Mouse (Mus musculus): ENCODE data around the gene Baiap2l1. TPM values are rescaled to one million over a fixed set of nuclear protein-coding genes. Genes with fewer than 3 reads are reported as not detected.

The Baiap2l1 gene
- polyA plus RNA-seq, 1 experiment from 2014 or later: 5.1 TPM

DNA sequence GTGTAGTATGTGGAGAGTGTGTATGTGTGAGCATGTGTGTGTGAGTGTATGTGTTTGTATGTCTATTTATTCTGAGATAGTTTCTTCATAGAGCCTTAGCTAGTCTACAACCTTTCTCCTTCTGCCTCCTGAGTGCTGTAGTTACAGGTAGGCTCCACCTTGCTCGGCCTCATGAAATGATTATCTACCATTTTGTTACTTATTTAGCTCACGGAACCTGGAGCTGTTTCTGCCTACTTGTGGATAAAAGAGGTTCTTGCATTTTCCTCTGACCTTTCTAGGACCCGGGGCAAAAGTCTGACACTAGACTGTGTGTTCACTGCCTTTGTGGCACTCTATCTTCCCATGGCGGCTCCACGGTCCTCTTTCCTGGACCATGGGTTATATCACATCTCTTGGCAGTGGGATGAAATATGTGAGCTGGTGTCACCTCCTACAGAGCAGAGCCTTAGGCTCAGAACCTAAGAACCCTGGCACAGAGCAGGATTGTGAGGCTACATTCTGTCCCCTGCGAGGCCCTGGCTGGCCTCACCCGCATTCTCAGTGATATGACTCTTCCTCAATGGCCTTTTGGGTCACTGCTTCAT lies 113.9 kb downstream of the Baiap2l1 start, which contains the start of gene Bri3:
Gene Bri3 (plus strand): TSS at position 537 of the 587 bp plus-strand sequence.
- no peak within 1 kb of the TSS for H3K4me2 ChIP-seq (replicated peaks)
- no peak within 1 kb of the TSS for H3K4me3 ChIP-seq
- no peaks in the 10 kb centered on the region for H3K9me3 ChIP-seq
- no peaks in the 10 kb centered on the region for H3K27me3 ChIP-seq
- 86% methylated on average over 7 of the region's 7 CpGs for WGBS
- H3K27ac ChIP-seq: no peak within 1 kb of the TSS
- no peak within 1 kb of the TSS for H3K9ac ChIP-seq
- ATAC-seq (ENCODE audit: insufficient number of reproducible peaks, insufficient read depth, low FRiP score, low TSS enrichment): no peak
- H3K4me1 ChIP-seq: no peaks in the 10 kb centered on the region
- H3K36me3 ChIP-seq: no peaks in the 10 kb centered on the region

DNA sequence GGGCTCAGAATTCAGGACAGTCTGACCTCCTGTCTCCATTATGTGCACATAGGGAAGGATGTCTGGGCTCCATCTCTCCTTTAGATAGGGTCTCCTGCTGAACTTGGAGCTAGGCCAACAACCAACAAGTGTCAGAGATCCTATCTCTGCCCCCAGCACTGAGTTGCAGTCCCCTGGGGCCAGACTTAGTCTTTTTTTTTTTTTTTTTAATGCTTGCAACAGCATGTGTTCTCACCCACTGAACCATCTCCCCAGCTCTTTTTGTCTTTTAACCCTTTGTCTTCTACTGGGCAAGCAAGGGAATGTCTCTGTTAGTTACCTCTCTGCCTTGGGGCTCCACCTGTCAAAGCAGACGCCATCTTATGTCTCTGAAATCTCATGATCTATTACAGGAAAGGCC lies 118.9 kb downstream of the Baiap2l1 start:
- no peaks in the 10 kb centered on the region for H3K4me1 ChIP-seq
- no peak for ATAC-seq (ENCODE audit: insufficient number of reproducible peaks, insufficient read depth, low FRiP score, low TSS enrichment)
- no peak overlapping the region for H3K9ac ChIP-seq
- 53% methylated on average over 1 of the region's 1 CpGs for WGBS
- H3K9me3 ChIP-seq: no peaks in the 10 kb centered on the region
- no peak overlapping the region for H3K4me2 ChIP-seq (replicated peaks)
- H3K27ac ChIP-seq: no peak overlapping the region
- no peaks in the 10 kb centered on the region for H3K27me3 ChIP-seq
- no peak overlapping the region for H3K4me3 ChIP-seq
- H3K36me3 ChIP-seq: no peaks in the 10 kb centered on the region

DNA sequence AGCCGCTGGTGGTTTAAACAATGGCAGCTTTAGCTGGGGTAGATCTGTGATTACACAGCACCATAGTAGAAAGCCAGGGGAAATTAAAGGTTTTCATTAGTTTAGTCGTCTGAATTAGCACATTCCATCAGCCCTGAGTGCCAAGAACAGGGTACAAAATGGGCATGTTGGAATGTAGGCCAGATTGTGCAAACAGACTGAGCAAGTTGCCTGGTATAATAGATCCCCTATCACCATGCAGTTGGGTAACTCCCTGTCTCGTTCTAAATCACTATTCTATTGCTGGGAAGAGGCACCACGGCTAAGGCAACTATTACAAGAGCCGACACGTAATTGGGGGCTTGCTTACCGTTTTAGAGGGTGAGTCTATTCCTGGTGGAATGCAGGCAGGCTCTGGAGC lies 123.2 kb downstream of the Baiap2l1 start:
- no peaks in the 10 kb centered on the region for H3K4me1 ChIP-seq
- no peak for ATAC-seq (ENCODE audit: insufficient number of reproducible peaks, insufficient read depth, low FRiP score, low TSS enrichment)
- H3K36me3 ChIP-seq: no peaks in the 10 kb centered on the region
- WGBS: 82% methylated on average over 7 of the region's 7 CpGs
- H3K4me3 ChIP-seq: no peak overlapping the region
- no peak overlapping the region for H3K9ac ChIP-seq
- no peaks in the 10 kb centered on the region for H3K27me3 ChIP-seq
- no peak overlapping the region for H3K27ac ChIP-seq
- no peak overlapping the region for H3K4me2 ChIP-seq (replicated peaks)
- H3K9me3 ChIP-seq: no peaks in the 10 kb centered on the region

DNA sequence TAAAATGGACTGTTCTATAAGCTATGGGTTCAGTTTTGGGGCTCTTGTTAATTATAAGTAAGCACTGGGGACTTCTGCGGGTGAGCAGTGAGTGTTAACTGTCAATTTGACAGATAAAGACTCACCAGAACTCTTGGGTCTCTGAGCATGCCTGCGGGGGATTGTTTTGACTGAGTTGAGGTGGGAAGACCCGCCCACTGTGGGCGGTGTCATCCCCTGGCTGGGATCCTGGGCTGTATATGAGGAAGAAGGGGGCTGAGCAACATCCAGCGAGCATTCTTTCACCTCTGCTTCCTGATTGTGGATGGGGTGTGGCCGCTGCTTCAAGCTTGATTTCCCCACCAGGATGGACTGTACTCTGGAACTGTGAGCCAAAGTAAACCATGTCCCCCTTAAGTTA lies 123.7 kb downstream of the Baiap2l1 start:
- no peaks in the 10 kb centered on the region for H3K4me1 ChIP-seq
- ATAC-seq (ENCODE audit: insufficient number of reproducible peaks, insufficient read depth, low FRiP score, low TSS enrichment): no peak
- H3K36me3 ChIP-seq: no peaks in the 10 kb centered on the region
- no peak overlapping the region for H3K9ac ChIP-seq
- 73% methylated on average over 6 of the region's 6 CpGs for WGBS
- no peak overlapping the region for H3K4me3 ChIP-seq
- H3K27ac ChIP-seq: no peak overlapping the region
- H3K4me2 ChIP-seq (replicated peaks): no peak overlapping the region
- no peaks in the 10 kb centered on the region for H3K27me3 ChIP-seq
- no peaks in the 10 kb centered on the region for H3K9me3 ChIP-seq

DNA sequence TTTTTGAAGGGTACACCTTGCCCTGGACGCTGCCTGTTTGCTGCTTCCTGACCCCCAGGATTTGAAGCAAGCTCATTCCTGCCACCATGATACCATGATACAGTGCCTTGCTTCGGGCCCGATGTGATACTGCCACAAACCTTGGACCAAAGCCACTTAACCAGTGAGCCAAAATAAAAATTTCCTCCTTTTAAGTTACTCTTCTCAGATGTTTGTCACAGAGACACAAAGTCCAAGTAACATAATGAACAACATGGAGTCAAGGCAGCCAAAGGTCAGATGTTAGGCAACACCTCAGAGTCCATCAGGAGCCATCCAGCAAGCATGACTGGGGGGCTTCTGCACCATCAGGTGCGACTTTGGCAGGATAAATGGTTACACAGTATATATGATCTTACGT lies 125.4 kb downstream of the Baiap2l1 start:
- Histone ChIP-seq H3K4me2 (replicated peaks) (no peak overlapping the region), H3K27ac (no peak overlapping the region), H3K36me3 (no peaks in the 10 kb centered on the region), H3K4me3 (no peak overlapping the region), H3K9ac (no peak overlapping the region), H3K4me1 (no peaks in the 10 kb centered on the region), H3K9me3 (no peaks in the 10 kb centered on the region), H3K27me3 (no peaks in the 10 kb centered on the region)
- WGBS: 86% methylated on average over 5 of the region's 5 CpGs
- no peak for ATAC-seq (ENCODE audit: insufficient number of reproducible peaks, insufficient read depth, low FRiP score, low TSS enrichment)

DNA sequence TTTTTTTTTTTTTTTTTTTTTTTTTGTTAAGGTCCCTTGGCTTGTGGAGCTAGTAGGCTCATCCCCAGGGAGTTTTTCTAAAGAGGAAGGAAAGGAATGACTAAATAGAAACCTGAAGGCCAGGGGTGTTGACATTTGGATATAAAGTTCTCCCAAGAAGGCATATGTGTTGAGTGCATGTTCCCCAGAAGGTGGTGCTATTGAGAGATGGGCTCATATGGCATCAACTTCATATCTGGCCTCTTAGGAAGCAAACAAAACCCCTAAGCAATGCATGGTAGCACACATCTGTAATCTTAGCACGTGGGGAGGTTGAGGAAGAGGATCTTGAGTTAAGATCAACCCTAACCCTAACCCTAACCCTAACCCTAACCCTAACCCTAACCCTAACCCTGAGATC lies 126.5 kb downstream of the Baiap2l1 start:
- Histone ChIP-seq H3K27ac (no peak overlapping the region), H3K4me2 (replicated peaks) (no peak overlapping the region), H3K27me3 (no peaks in the 10 kb centered on the region), H3K4me3 (no peak overlapping the region), H3K9me3 (no peaks in the 10 kb centered on the region), H3K4me1 (no peaks in the 10 kb centered on the region), H3K9ac (no peak overlapping the region), H3K36me3 (no peaks in the 10 kb centered on the region)
- no peak for ATAC-seq (ENCODE audit: insufficient number of reproducible peaks, insufficient read depth, low FRiP score, low TSS enrichment)
- 77% methylated on average over 1 of the region's 1 CpGs for WGBS

DNA sequence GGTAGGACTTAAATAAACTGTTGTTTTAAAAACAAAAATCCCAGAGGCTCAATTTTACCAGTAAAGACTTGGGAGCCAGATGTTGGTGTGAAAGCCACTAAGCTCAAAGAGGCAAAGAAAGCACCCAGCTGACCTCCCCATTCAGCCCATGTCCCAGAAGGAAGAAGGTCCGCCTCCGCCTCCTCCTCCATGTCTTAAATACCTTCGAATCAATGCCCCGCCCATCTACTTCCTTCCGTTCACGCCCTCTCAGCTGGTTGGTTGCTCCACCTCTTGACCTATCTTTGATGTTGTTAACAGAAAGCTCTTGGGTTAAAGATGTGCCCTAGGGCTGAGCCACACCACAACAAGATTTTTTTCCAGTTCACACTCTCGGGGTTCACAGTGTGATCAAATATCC lies 127.7 kb downstream of the Baiap2l1 start:
- Histone ChIP-seq H3K36me3 (no peaks in the 10 kb centered on the region), H3K4me3 (no peak overlapping the region), H3K9me3 (no peaks in the 10 kb centered on the region), H3K4me2 (replicated peaks) (no peak overlapping the region), H3K27me3 (no peaks in the 10 kb centered on the region), H3K4me1 (no peaks in the 10 kb centered on the region), H3K9ac (no peak overlapping the region), H3K27ac (no peak overlapping the region)
- 86% methylated on average over 7 of the region's 7 CpGs for WGBS
- ATAC-seq (ENCODE audit: insufficient number of reproducible peaks, insufficient read depth, low FRiP score, low TSS enrichment): no peak

DNA sequence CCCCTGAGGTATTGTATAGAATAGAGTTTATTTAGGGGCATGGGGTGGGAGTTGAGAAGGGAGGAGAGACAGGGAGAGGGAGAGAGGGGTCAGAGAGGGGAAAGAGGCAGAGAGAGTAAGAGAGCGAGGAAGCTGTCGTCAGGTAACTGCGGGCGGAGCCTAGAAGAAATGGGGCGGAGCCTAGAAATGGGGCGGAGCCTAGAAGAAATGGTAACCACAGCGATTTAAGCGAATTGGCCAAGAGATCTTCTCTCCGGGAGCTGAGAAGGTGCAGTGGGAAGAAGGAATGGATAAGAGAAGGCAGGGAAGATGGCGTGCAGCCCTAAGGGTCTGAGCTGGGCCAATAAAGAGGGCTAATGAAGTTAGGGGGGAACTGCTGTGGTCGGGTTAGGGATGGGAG lies 131.7 kb downstream of the Baiap2l1 start:
- no peak overlapping the region for H3K9ac ChIP-seq
- H3K27ac ChIP-seq: no peak overlapping the region
- no peaks in the 10 kb centered on the region for H3K27me3 ChIP-seq
- peaks cover 15% of the 10 kb centered on the region for H3K4me1 ChIP-seq
- 29% methylated on average over 11 of the region's 11 CpGs for WGBS
- no peak overlapping the region for H3K4me3 ChIP-seq
- H3K4me2 ChIP-seq (replicated peaks): no peak overlapping the region
- no peaks in the 10 kb centered on the region for H3K36me3 ChIP-seq
- ATAC-seq (ENCODE audit: insufficient number of reproducible peaks, insufficient read depth, low FRiP score, low TSS enrichment): no peak
- no peaks in the 10 kb centered on the region for H3K9me3 ChIP-seq

DNA sequence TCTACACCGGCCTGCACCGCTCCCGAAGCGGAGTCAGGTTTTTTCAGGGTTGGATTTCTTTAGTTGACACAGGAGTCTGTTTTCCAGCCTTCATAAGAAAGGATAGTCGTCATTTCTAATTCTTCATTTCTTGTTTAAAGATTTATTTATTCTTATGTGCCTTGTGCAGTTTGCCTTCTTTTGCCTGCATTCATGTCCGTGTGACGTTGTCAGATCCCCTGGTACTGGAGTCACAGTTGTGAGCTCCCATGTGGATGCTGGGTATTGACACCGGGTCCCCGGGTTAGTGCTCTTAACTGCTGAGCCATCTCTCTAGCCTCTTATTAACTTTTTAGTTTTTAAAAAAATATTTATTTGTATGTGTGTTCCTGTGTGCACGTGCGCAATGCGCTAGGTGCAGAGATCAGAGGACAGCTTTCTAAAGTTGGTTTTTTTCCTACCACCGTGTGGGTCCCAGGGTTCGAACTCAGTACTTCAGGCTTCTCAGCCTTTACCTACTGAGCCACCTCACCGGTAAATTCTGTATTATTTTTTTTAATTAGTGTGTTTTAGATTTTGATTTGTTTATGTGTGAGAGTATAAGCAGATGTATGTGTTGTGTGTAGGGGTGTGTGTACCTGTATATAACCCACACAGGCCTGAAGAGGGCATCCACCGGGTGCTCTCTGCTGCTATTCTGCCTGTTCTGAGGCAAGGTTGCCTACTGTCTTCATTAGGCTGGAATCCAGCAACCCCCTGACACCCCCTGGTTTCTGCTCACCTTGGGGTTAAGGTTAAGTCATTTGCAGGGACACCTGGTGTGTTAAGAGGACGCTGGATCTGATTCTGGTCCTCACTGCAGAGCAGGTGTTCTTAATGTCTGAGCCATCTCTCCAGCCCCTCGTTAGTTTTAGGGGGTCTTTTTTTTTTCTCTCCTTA lies 133.8 kb downstream of the Baiap2l1 start:
- Histone ChIP-seq H3K4me3 (peak overlapping the region; percentile 68), H3K9ac (peak overlapping the region; percentile 58), H3K4me2 (replicated peaks) (peak overlapping the region; percentile 86), H3K36me3 (no peaks in the 10 kb centered on the region), H3K4me1 (peaks cover 15% of the 10 kb centered on the region), H3K27me3 (no peaks in the 10 kb centered on the region), H3K9me3 (no peaks in the 10 kb centered on the region), H3K27ac (no peak overlapping the region; the same call in 1 of the 2 replicates)
- 23% methylated on average over 18 of the region's 18 CpGs for WGBS
- no peak for ATAC-seq (ENCODE audit: insufficient number of reproducible peaks, insufficient read depth, low FRiP score, low TSS enrichment)

DNA sequence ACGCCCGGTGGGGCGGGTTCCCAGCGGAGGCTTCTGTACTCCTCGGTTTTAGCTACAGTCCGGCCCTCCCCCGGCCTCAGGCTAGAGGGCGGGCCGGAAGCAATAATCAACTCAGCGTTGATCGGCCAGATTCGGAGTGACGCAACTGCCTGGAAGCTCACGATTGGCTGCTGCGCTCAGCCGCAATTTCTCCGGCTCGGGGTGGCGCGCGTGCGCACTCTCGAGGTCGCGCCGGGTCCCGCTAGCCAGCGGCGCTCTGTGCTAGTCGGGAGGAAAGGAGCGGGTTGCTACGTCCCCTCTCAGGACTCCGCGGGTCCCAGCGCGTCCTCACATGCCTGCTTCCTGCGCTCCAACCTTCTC lies 134.4 kb downstream of the Baiap2l1 start, which contains the start of gene Tecpr1:
Gene Tecpr1 (minus strand): TSS at position 113 of the 360 bp plus-strand sequence.
- Histone ChIP-seq H3K9me3 (no peaks in the 10 kb centered on the region), H3K4me2 (replicated peaks) (peak within 1 kb of the TSS; percentile 86), H3K27ac (peak within 1 kb of the TSS; percentile 17), H3K36me3 (no peaks in the 10 kb centered on the region), H3K4me1 (peaks cover 15% of the 10 kb centered on the region), H3K9ac (peak within 1 kb of the TSS; percentile 58), H3K4me3 (peak within 1 kb of the TSS; percentile 68), H3K27me3 (no peaks in the 10 kb centered on the region)
- under 1% methylated on average over 30 of the region's 37 CpGs for WGBS
- ATAC-seq (ENCODE audit: insufficient number of reproducible peaks, insufficient read depth, low FRiP score, low TSS enrichment): peak; percentile 93

DNA sequence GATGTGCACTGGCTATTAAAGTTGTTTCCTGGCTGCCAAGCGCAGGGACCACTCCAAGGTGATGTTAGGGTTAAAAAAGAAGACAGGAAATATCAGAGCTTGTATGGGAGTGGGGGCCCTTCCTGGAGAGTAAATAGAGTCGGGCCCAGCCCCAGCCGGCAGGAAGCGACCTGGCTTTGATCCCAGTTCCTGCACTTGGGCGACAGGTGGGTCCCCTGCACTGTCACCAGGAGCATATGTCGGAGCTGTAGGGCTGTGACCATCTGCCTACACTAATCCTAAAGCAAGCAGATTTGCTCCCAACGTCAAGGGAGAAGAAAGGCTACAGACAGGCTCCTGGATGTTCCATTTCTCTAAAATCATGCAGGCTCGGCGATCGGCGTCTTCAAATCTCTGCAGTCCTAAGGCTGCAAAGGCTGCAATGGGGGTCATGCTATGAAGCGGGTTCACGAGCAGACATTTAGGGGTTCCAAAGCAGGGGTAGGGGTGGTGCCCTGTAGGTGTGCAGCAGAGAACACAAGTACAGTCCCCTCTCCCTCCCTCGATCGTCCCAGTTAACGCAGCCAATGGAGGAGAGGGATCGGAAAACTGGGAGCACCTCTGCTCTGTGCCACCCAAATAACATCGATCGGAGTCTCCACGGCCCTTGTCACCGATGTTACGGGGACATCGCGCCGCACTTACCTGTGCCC lies 135.0 kb downstream of the Baiap2l1 start:
- peak overlapping the region; percentile 58 for H3K9ac ChIP-seq
- H3K4me2 ChIP-seq (replicated peaks): peak overlapping the region; percentile 86
- no peaks in the 10 kb centered on the region for H3K27me3 ChIP-seq
- no peaks in the 10 kb centered on the region for H3K36me3 ChIP-seq
- H3K4me3 ChIP-seq: peak overlapping the region; percentile 68
- peak overlapping the region; percentile 13 for H3K27ac ChIP-seq
- H3K4me1 ChIP-seq: peaks cover 15% of the 10 kb centered on the region
- no peaks in the 10 kb centered on the region for H3K9me3 ChIP-seq
- WGBS: 2% methylated on average over 25 of the region's 25 CpGs
- ATAC-seq (ENCODE audit: insufficient number of reproducible peaks, insufficient read depth, low FRiP score, low TSS enrichment): peak; percentile 70

All from embryonic facial prominence, embryonic 12.5 days (tissue).